9 mouse cellular contexts compared by ENCODE assay signal in the genomic region with DNA sequence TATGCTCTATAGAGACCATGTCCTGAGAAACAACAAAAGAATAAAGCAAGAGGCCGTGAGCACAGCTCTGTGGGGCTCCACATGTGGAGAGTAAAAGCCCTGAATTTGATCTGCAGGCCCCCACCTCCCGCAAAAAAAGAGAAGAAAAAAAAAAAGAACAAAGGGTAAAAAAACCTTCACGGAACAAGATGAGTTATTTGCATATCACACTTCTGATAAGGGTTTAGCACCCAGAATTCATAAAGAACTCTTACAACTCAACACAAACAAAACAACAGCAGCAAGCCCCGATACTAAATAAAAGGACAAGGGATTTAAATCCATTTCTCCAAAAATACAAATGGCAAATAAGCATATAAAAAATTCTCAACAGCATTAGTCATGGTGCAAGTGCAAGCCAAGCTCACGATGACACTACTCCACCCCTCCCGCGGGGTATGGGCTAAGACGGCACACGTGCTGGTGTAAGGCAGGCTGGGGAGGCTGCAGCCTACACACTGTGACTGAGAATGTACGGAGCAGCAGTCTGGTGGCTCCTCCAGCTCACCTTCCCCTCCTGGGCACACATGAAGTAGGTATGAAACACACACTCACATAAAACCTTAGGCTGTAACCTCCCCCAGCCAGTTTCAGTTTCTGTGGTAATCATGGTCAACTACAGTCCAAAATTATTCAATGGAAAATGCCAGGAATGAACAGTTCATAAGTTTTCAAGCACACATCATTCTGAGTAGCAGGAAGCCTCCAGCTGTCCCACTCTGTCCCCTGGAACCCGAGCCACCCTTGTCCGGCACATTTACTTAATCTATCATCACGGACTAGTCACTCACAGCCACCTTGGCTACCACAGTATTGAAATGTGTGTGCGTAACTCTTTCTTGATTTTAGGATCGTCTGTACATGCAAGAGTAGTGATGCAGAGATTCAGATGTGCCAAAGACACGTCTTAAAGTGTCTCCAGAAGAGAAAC. TPM values are rescaled to one million over a fixed set of nuclear protein-coding genes. Genes with fewer than 3 reads are reported as not detected.
DNase-seq lines count a peak whose midpoint lies in the region; ATAC-seq and TF ChIP-seq lines count a peak whose summit lies in the region.
"Had no signal": no experiment of that assay in that cellular context is flagged by ENCODE, and none has a peak within 500 bp of the region (broad histone marks: within the 10 kb centered on the region; RNA-seq: fewer than 3 reads in every experiment).

No protein-coding gene starts in this region.

- H3K4me1 ChIP-seq in liver, embryonic 12.5 days = peaks cover 38% of the 10 kb centered on the region
- peaks cover 7% of the 10 kb centered on the region for H3K4me1 ChIP-seq in liver, embryonic 11.5 days (replicated peaks; ENCODE audit: control insufficient read depth, insufficient read depth, low read length)
- peaks cover 12% of the 10 kb centered on the region for H3K4me1 ChIP-seq in embryonic fibroblast, embryonic 13.5 days (ENCODE audit: control insufficient read depth, insufficient read depth, low read length)
- H3K4me1 ChIP-seq in liver, postnatal 0 days (ENCODE audit: insufficient read depth) = peaks cover 25% of the 10 kb centered on the region
- peaks cover 16% of the 10 kb centered on the region for H3K4me1 ChIP-seq in neural tube, embryonic 15.5 days

- 0 out of 2 replicates have a peak, but pooled peaks have one; percentile 21 for TF ChIP-seq POLR2A in embryonic fibroblast, embryonic 13.5 days (IDR thresholded peaks at IDR 0.05; ENCODE audit: low read depth, low read length)

- no peak for TF ChIP-seq EP300 in liver, postnatal 0 days (IDR thresholded peaks at IDR 0.05; ENCODE audit: low read depth)

- H3K27ac ChIP-seq in liver, embryonic 12.5 days = peak overlapping the region; percentile 51
- no peak overlapping the region for H3K27ac ChIP-seq in liver, embryonic 11.5 days (ENCODE audit: low read depth, low read length)
- peak overlapping the region; percentile 25 for H3K27ac ChIP-seq in embryonic fibroblast, embryonic 13.5 days (ENCODE audit: insufficient read depth, low read length)
- H3K27ac ChIP-seq in liver, postnatal 0 days (ENCODE audit: low read depth) = no peak overlapping the region
- no peak overlapping the region for H3K27ac ChIP-seq in neural tube, embryonic 15.5 days (replicated peaks)

- no peak for TF ChIP-seq CTCF in embryonic fibroblast, embryonic 13.5 days (IDR thresholded peaks at IDR 0.05; ENCODE audit: borderline replicate concordance, insufficient read depth, low read length)
- no peak for TF ChIP-seq CTCF in liver, postnatal 0 days (IDR thresholded peaks at IDR 0.05; ENCODE audit: low read depth)

- no peaks in the 10 kb centered on the region for H3K9me3 ChIP-seq in liver, embryonic 12.5 days (replicated peaks)
- no peaks in the 10 kb centered on the region for H3K9me3 ChIP-seq in liver, embryonic 11.5 days (ENCODE audit: control insufficient read depth, low read length)
- H3K9me3 ChIP-seq in liver, postnatal 0 days (ENCODE audit: low read length) = no peaks in the 10 kb centered on the region
- H3K9me3 ChIP-seq in neural tube, embryonic 15.5 days (replicated peaks) = no peaks in the 10 kb centered on the region

- ATAC-seq in liver, embryonic 12.5 days = no peak
- ATAC-seq in liver, embryonic 11.5 days (replicated peaks; ENCODE audit: low FRiP score) = no peak; the same call in 1 of the 2 replicates
- peak; percentile 30; the same call in 1 of the 2 replicates for ATAC-seq in liver, postnatal 0 days
- no peak for ATAC-seq in neural tube, embryonic 15.5 days (ENCODE audit: low FRiP score)

- H3K4me3 ChIP-seq in liver, embryonic 12.5 days = no peak overlapping the region
- no peak overlapping the region for H3K4me3 ChIP-seq in liver, embryonic 11.5 days (ENCODE audit: low read depth, low read length)
- no peak overlapping the region for H3K4me3 ChIP-seq in embryonic fibroblast, embryonic 13.5 days (ENCODE audit: insufficient read depth, low read length)
- no peak overlapping the region for H3K4me3 ChIP-seq in liver, postnatal 0 days (ENCODE audit: low read depth, low read length)
- no peak overlapping the region for H3K4me3 ChIP-seq in neural tube, embryonic 15.5 days (replicated peaks)
- H3K4me3 ChIP-seq: erythroblast, embryonic 14.5 days had no signal

- 0 out of 2 replicates have a peak overlapping the region, but pooled peaks have one; percentile 11 for H3K9ac ChIP-seq in liver, embryonic 12.5 days
- no peak overlapping the region for H3K9ac ChIP-seq in liver, embryonic 11.5 days (ENCODE audit: low read depth, low read length)
- no peak overlapping the region; the same call in 1 of the 2 replicates for H3K9ac ChIP-seq in liver, postnatal 0 days (replicated peaks)
- no peak overlapping the region for H3K9ac ChIP-seq in neural tube, embryonic 15.5 days (replicated peaks)

- H3K36me3 ChIP-seq in liver, embryonic 12.5 days = peaks cover 95% of the 10 kb centered on the region
- peaks cover 36% of the 10 kb centered on the region for H3K36me3 ChIP-seq in liver, embryonic 11.5 days (ENCODE audit: control insufficient read depth, insufficient read depth, low read length)
- peaks cover 56% of the 10 kb centered on the region for H3K36me3 ChIP-seq in liver, postnatal 0 days (replicated peaks; ENCODE audit: insufficient read depth, low read length)
- peaks cover 66% of the 10 kb centered on the region for H3K36me3 ChIP-seq in neural tube, embryonic 15.5 days

- whole genome bisulfite sequencing in liver, embryonic 12.5 days (ENCODE audit: insufficient replicate concordance) = 61% methylated on average over 16 of the region's 16 CpGs
- 73% methylated on average over 16 of the region's 16 CpGs for WGBS in liver, embryonic 11.5 days
- WGBS in liver, postnatal 0 days (ENCODE audit: insufficient replicate concordance) = 58% methylated on average over 16 of the region's 16 CpGs
- WGBS in neural tube, embryonic 15.5 days = 68% methylated on average over 16 of the region's 16 CpGs

- peak overlapping the region; percentile 5; the same call in 1 of the 2 replicates for H3K4me2 ChIP-seq in liver, embryonic 12.5 days
- H3K4me2 ChIP-seq in liver, embryonic 11.5 days = no peak overlapping the region
- H3K4me2 ChIP-seq in liver, postnatal 0 days (ENCODE audit: low read depth, low read length) = peak overlapping the region; percentile 37; the same call in 1 of the 2 replicates
- H3K4me2 ChIP-seq in neural tube, embryonic 15.5 days = no peak overlapping the region

- DNase-seq in cerebellum, postnatal 10 days = peak; percentile 41 to 46
- no peak for DNase-seq in cerebellum, adult 11-12 months
- no peak for DNase-seq in liver, embryonic 11.5 days (ENCODE audit: low spot score)
- DNase-seq in liver, postnatal 0 days = no peak
- DNase-seq in thymus, postnatal 10 days (ENCODE audit: low spot score in 2 of 2) = no peak

- no peaks in the 10 kb centered on the region for H3K27me3 ChIP-seq in liver, embryonic 12.5 days (replicated peaks)
- H3K27me3 ChIP-seq in liver, embryonic 11.5 days (replicated peaks; ENCODE audit: control insufficient read depth, insufficient read depth, low read length) = no peaks in the 10 kb centered on the region
- no peaks in the 10 kb centered on the region for H3K27me3 ChIP-seq in liver, postnatal 0 days (ENCODE audit: insufficient read depth, low read length)
- no peaks in the 10 kb centered on the region for H3K27me3 ChIP-seq in neural tube, embryonic 15.5 days (replicated peaks)

RNA-seq across cellular contexts. Expression of gene Tnnc1, which starts 10.3 kb away (rescaled TPM):
- polyA plus RNA-seq in liver, embryonic 12.5 days (2016; fragmentation: Nextera tagmentation; extraction: Ambion mirVana) = 10.8 and 11.5 TPM in 2 replicates
- polyA plus RNA-seq in liver, embryonic 11.5 days (2014; fragmentation: Nextera tagmentation; extraction: Ambion mirVana) = 17.6 and 39.0 TPM in 2 replicates
- 2.4 and 3.0 TPM in 2 replicates for polyA plus RNA-seq in embryonic fibroblast, embryonic 13.5 days (2011; ENCODE audit: insufficient read length, low read depth, missing spikeins)
- 3.9 and 8.4 TPM in 2 replicates for polyA plus RNA-seq in liver, postnatal 0 days (2015; fragmentation: Nextera tagmentation; extraction: Ambion mirVana)
- 24.5 and 36.3 TPM in 2 replicates for polyA plus RNA-seq in neural tube, embryonic 15.5 days (2015; fragmentation: Nextera tagmentation; extraction: Ambion mirVana)

RNA-seq across cellular contexts. Expression of gene Nisch, which starts 18.9 kb away (rescaled TPM):
- 145 and 151 TPM in 2 replicates for polyA plus RNA-seq in liver, embryonic 12.5 days (2016; fragmentation: Nextera tagmentation; extraction: Ambion mirVana)
- polyA plus RNA-seq in liver, embryonic 11.5 days (2014; fragmentation: Nextera tagmentation; extraction: Ambion mirVana) = 228 and 245 TPM in 2 replicates
- polyA plus RNA-seq in embryonic fibroblast, embryonic 13.5 days (2011; ENCODE audit: insufficient read length, low read depth, missing spikeins) = 457 and 524 TPM in 2 replicates
- polyA plus RNA-seq in liver, postnatal 0 days (2015; fragmentation: Nextera tagmentation; extraction: Ambion mirVana) = 51.1 and 65.0 TPM in 2 replicates
- polyA plus RNA-seq in neural tube, embryonic 15.5 days (2015; fragmentation: Nextera tagmentation; extraction: Ambion mirVana) = 309 and 327 TPM in 2 replicates

RNA-seq across cellular contexts. Expression of gene Sema3g, which starts 19.8 kb away (rescaled TPM):
- 0.04 and 0.18 TPM in 2 replicates for polyA plus RNA-seq in liver, embryonic 12.5 days (2016; fragmentation: Nextera tagmentation; extraction: Ambion mirVana)
- 0.10 TPM in 1 of 2 replicates, not detected in the other for polyA plus RNA-seq in liver, embryonic 11.5 days (2014; fragmentation: Nextera tagmentation; extraction: Ambion mirVana)
- 0.25 and 0.90 TPM in 2 replicates for polyA plus RNA-seq in embryonic fibroblast, embryonic 13.5 days (2011; ENCODE audit: insufficient read length, low read depth, missing spikeins)
- polyA plus RNA-seq in liver, postnatal 0 days (2015; fragmentation: Nextera tagmentation; extraction: Ambion mirVana) = 0.04 and 0.06 TPM in 2 replicates
- polyA plus RNA-seq in neural tube, embryonic 15.5 days (2015; fragmentation: Nextera tagmentation; extraction: Ambion mirVana) = 0.47 and 0.69 TPM in 2 replicates
- polyA plus RNA-seq: erythroblast, embryonic 14.5 days had no signal

RNA-seq across cellular contexts. Expression of gene Stab1, which starts 29.4 kb away (rescaled TPM):
- 27.4 and 28.0 TPM in 2 replicates for polyA plus RNA-seq in liver, embryonic 12.5 days (2016; fragmentation: Nextera tagmentation; extraction: Ambion mirVana)
- polyA plus RNA-seq in liver, embryonic 11.5 days (2014; fragmentation: Nextera tagmentation; extraction: Ambion mirVana) = 25.3 and 39.9 TPM in 2 replicates
- polyA plus RNA-seq in embryonic fibroblast, embryonic 13.5 days (2011; ENCODE audit: insufficient read length, low read depth, missing spikeins) = 1.7 and 7.3 TPM in 2 replicates
- polyA plus RNA-seq in liver, postnatal 0 days (2015; fragmentation: Nextera tagmentation; extraction: Ambion mirVana) = 34.7 and 42.5 TPM in 2 replicates
- polyA plus RNA-seq in neural tube, embryonic 15.5 days (2015; fragmentation: Nextera tagmentation; extraction: Ambion mirVana) = 16.9 and 18.1 TPM in 2 replicates

RNA-seq across cellular contexts. Expression of gene Phf7, which starts 53.3 kb away (rescaled TPM):
- polyA plus RNA-seq in liver, embryonic 12.5 days (2016; fragmentation: Nextera tagmentation; extraction: Ambion mirVana) = 9.9 and 10.0 TPM in 2 replicates
- 14.9 and 15.0 TPM in 2 replicates for polyA plus RNA-seq in liver, embryonic 11.5 days (2014; fragmentation: Nextera tagmentation; extraction: Ambion mirVana)
- 5.9 and 6.5 TPM in 2 replicates for polyA plus RNA-seq in embryonic fibroblast, embryonic 13.5 days (2011; ENCODE audit: insufficient read length, low read depth, missing spikeins)
- polyA plus RNA-seq in liver, postnatal 0 days (2015; fragmentation: Nextera tagmentation; extraction: Ambion mirVana) = 7.3 and 8.3 TPM in 2 replicates
- 10.4 and 10.9 TPM in 2 replicates for polyA plus RNA-seq in neural tube, embryonic 15.5 days (2015; fragmentation: Nextera tagmentation; extraction: Ambion mirVana)

Comparison
In these comparisons a context has a peak if more than half of its experiments do, and no peak if none do; other contexts are left out.
1. DNase-seq: peak in cerebellum, postnatal 10 days (2 of 2); none in cerebellum, adult 11-12 months (single experiment), liver, embryonic 11.5 days (single experiment), liver, postnatal 0 days (single experiment) and thymus, postnatal 10 days (0 of 2).
2. H3K27ac ChIP-seq: peak in liver, embryonic 12.5 days (single experiment) and embryonic fibroblast, embryonic 13.5 days (single experiment); none in liver, embryonic 11.5 days (single experiment), liver, postnatal 0 days (single experiment) and neural tube, embryonic 15.5 days (single experiment).
3. H3K4me2 ChIP-seq: peak in liver, embryonic 12.5 days (single experiment) and liver, postnatal 0 days (single experiment); none in liver, embryonic 11.5 days (single experiment) and neural tube, embryonic 15.5 days (single experiment).